Mouse (Mus musculus): ENCODE data around the gene Lrmda. TPM values are rescaled to one million over a fixed set of nuclear protein-coding genes. Genes with fewer than 3 reads are reported as not detected.

The Lrmda gene
- polyA plus RNA-seq, 1 experiment from 2014 or later, result 0.53 TPM

DNA sequence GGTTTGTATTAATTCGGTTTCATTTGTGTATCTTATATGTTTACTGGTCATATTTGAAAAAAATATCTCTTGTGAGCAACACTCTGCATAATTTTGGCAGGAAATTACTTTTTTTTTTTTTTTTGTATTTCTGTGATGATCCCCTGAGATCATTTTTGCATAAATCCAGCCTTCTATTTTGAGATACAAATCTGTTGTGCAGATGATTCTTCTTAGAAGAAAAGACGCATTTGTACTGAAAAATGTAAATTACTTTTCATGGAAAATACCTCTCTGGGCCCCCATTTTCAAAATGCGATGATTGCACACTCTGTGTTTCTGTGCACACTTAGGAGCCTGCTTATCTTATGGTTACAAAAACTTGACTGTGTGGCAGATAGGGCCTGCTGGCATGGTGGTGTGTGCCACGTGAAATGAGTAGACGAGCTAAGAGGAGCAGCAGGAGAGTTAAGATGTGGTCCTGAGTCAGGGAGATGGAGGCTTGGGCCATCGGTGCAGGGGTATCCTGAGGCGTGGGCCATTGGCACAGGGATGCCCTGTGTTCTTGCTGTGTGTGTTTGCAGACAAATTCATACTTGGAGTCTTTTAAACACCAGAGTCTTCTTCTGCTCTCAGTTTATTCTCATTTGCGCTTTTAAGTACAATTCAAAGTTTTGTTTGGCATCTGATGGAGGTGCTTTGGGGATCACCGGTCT, 353.3 kb downstream of the Lrmda start:
- no peaks in the 10 kb centered on the region for H3K9me3 ChIP-seq (ENCODE audit: control insufficient read depth, low read length)
- ATAC-seq (ENCODE audit: low FRiP score, low TSS enrichment), result no peak
- no peak overlapping the region for H3K4me3 ChIP-seq (ENCODE audit: low read length)
- H3K27me3 ChIP-seq (ENCODE audit: control insufficient read depth, insufficient read depth, low read length), result no peaks in the 10 kb centered on the region; the same call in 1 of the 2 replicates
- 88% methylated on average over 9 of the region's 9 CpGs for WGBS
- H3K36me3 ChIP-seq (ENCODE audit: control insufficient read depth, insufficient read depth, low read length), result no peaks in the 10 kb centered on the region
- H3K4me2 ChIP-seq (replicated peaks; ENCODE audit: low read depth, low read length), result no peak overlapping the region
- H3K27ac ChIP-seq (ENCODE audit: low read depth, low read length), result no peak overlapping the region
- no peak overlapping the region for H3K9ac ChIP-seq (ENCODE audit: low read depth, low read length)
- no peaks in the 10 kb centered on the region for H3K4me1 ChIP-seq (ENCODE audit: control insufficient read depth, insufficient read depth, low read length)

DNA sequence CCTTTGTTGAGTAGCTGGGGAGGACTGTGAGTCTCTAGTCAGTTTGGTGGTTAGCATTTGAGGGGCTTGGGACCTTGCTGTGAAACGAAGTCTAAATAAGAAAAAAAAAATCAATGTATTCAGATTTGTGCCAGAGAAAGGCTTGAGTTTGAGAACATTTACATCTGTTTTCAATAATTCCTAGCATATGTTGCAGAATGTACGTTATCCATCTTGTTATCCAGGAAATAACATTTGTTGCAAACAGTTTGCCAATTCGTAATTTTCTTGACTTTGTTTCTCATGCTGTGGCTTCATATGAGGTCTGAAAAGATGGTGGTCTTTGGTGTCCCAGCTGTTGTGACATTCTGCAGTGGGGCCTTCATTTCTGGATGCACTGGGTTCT, 353.8 kb downstream of the Lrmda start:
- Histone ChIP-seq H3K27me3 (ENCODE audit: control insufficient read depth, insufficient read depth, low read length) (no peaks in the 10 kb centered on the region; the same call in 1 of the 2 replicates), H3K9ac (ENCODE audit: low read depth, low read length) (no peak overlapping the region), H3K4me2 (replicated peaks; ENCODE audit: low read depth, low read length) (no peak overlapping the region), H3K4me3 (ENCODE audit: low read length) (no peak overlapping the region), H3K27ac (ENCODE audit: low read depth, low read length) (no peak overlapping the region), H3K36me3 (ENCODE audit: control insufficient read depth, insufficient read depth, low read length) (no peaks in the 10 kb centered on the region), H3K4me1 (ENCODE audit: control insufficient read depth, insufficient read depth, low read length) (no peaks in the 10 kb centered on the region), H3K9me3 (ENCODE audit: control insufficient read depth, low read length) (no peaks in the 10 kb centered on the region)
- WGBS, result 76% methylated on average over 3 of the region's 3 CpGs
- ATAC-seq (ENCODE audit: low FRiP score, low TSS enrichment), result no peak

DNA sequence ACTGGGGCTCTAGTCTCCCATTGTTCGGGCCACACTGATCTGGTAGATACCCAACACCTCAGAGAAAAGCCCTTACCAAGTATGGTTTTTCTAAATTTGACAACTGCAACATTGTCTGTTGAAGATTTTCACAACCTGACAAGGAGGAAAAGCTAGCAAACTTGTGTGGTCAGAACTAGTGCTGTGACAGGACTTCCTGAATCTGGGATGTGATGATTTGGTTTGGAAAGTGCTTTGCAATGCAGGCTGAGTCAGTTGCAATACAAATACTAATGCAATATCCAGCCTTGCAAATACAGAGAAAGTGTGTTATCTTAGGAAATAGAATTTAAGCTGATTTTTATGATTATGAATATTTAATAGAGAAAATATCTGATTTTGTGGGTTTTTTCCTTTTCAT, 357.6 kb downstream of the Lrmda start:
- Histone ChIP-seq H3K4me3 (ENCODE audit: low read length) (no peak overlapping the region), H3K4me2 (replicated peaks; ENCODE audit: low read depth, low read length) (no peak overlapping the region), H3K27ac (ENCODE audit: low read depth, low read length) (no peak overlapping the region), H3K27me3 (ENCODE audit: control insufficient read depth, insufficient read depth, low read length) (no peaks in the 10 kb centered on the region), H3K4me1 (ENCODE audit: control insufficient read depth, insufficient read depth, low read length) (no peaks in the 10 kb centered on the region), H3K36me3 (ENCODE audit: control insufficient read depth, insufficient read depth, low read length) (no peaks in the 10 kb centered on the region), H3K9me3 (ENCODE audit: control insufficient read depth, low read length) (no peaks in the 10 kb centered on the region), H3K9ac (ENCODE audit: low read depth, low read length) (no peak overlapping the region)
- no peak for ATAC-seq (ENCODE audit: low FRiP score, low TSS enrichment)
- 89% methylated on average over 1 of the region's 1 CpGs for WGBS

DNA sequence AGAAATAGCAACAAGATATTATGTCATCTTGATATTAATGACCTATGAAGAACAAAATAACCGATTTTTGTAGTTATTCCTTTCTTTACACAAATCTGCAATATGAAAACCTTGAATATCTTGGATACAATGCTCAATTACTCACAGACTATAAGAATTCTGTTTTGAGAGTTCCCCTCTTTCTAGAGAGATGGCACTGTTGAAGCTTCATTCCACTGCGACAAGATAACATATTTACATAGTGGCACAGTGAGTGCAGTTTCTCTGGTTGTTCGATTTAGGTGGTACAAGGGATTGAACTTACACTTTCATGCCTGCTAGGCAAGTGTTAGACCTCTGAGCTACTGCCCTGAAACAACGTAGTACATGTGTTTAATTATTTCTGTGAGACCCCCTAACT, 362.6 kb downstream of the Lrmda start:
- H3K9ac ChIP-seq (ENCODE audit: low read depth, low read length), result no peak overlapping the region
- H3K4me2 ChIP-seq (replicated peaks; ENCODE audit: low read depth, low read length), result no peak overlapping the region
- no peaks in the 10 kb centered on the region for H3K4me1 ChIP-seq (ENCODE audit: control insufficient read depth, insufficient read depth, low read length)
- no peaks in the 10 kb centered on the region for H3K36me3 ChIP-seq (ENCODE audit: control insufficient read depth, insufficient read depth, low read length)
- H3K9me3 ChIP-seq (ENCODE audit: control insufficient read depth, low read length), result no peaks in the 10 kb centered on the region
- H3K4me3 ChIP-seq (ENCODE audit: low read length), result no peak overlapping the region
- WGBS, result 59% methylated on average over 4 of the region's 4 CpGs
- peaks cover 4% of the 10 kb centered on the region; the same call in 1 of the 2 replicates for H3K27me3 ChIP-seq (ENCODE audit: control insufficient read depth, insufficient read depth, low read length)
- H3K27ac ChIP-seq (ENCODE audit: low read depth, low read length), result no peak overlapping the region
- ATAC-seq (ENCODE audit: low FRiP score, low TSS enrichment), result no peak

DNA sequence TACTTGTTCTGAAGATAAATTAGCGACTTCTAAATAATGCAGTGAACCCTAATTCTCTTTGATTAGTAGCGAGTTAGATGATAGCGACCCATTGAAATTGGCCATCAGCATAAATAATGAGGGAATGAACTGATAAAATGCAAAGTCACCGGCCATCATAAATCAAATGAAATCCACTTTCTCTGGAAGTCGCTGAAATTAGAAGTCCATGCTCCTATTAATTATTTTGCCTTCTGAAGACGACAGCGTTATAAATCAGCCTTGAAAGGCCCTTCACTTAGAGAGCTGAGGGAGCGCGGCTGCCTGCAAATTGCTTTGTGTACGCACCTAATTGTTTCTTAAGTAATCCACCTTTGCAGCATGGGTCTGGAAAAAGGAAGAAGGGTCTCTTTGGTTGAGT, 374.1 kb downstream of the Lrmda start:
- no peaks in the 10 kb centered on the region for H3K9me3 ChIP-seq (ENCODE audit: control insufficient read depth, low read length)
- H3K9ac ChIP-seq (ENCODE audit: low read depth, low read length), result no peak overlapping the region
- H3K27me3 ChIP-seq (ENCODE audit: control insufficient read depth, insufficient read depth, low read length), result peaks cover 6% of the 10 kb centered on the region; the same call in 1 of the 2 replicates
- H3K27ac ChIP-seq (ENCODE audit: low read depth, low read length), result no peak overlapping the region
- H3K4me2 ChIP-seq (replicated peaks; ENCODE audit: low read depth, low read length), result no peak overlapping the region
- H3K36me3 ChIP-seq (ENCODE audit: control insufficient read depth, insufficient read depth, low read length), result no peaks in the 10 kb centered on the region
- H3K4me1 ChIP-seq (ENCODE audit: control insufficient read depth, insufficient read depth, low read length), result no peaks in the 10 kb centered on the region; the same call in 1 of the 2 replicates
- ATAC-seq (ENCODE audit: low FRiP score, low TSS enrichment), result peak; percentile 52; the same call in 1 of the 2 replicates
- no peak overlapping the region for H3K4me3 ChIP-seq (ENCODE audit: low read length)
- 24% methylated on average over 10 of the region's 10 CpGs for WGBS

DNA sequence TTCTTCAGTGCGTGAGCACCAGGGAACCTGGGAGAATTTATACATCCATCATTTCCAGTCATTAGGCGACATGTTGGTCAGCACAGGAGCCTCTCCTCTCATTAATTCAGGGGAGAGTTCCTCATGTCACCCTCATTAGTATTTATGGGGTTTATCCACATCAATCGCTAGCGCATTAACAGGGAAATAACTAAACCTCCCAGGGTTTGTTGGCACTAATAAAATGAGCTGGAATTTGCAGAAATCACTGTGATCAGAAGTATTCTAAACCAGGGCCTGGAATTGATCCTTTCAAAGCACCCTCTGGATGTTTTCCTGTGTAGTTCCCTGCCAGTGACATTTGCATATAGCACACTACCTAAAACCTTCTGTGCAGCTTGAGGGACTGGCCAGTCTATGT, 382.9 kb downstream of the Lrmda start:
- no peaks in the 10 kb centered on the region for H3K4me1 ChIP-seq (ENCODE audit: control insufficient read depth, insufficient read depth, low read length)
- WGBS, result 28% methylated on average over 4 of the region's 4 CpGs
- no peak overlapping the region for H3K4me3 ChIP-seq (ENCODE audit: low read length)
- H3K4me2 ChIP-seq (replicated peaks; ENCODE audit: low read depth, low read length), result no peak overlapping the region
- H3K27ac ChIP-seq (ENCODE audit: low read depth, low read length), result no peak overlapping the region
- no peaks in the 10 kb centered on the region for H3K36me3 ChIP-seq (ENCODE audit: control insufficient read depth, insufficient read depth, low read length)
- H3K27me3 ChIP-seq (ENCODE audit: control insufficient read depth, insufficient read depth, low read length), result peaks cover 3% of the 10 kb centered on the region; the same call in 1 of the 2 replicates
- H3K9me3 ChIP-seq (ENCODE audit: control insufficient read depth, low read length), result no peaks in the 10 kb centered on the region
- no peak overlapping the region for H3K9ac ChIP-seq (ENCODE audit: low read depth, low read length)
- no peak for ATAC-seq (ENCODE audit: low FRiP score, low TSS enrichment)

DNA sequence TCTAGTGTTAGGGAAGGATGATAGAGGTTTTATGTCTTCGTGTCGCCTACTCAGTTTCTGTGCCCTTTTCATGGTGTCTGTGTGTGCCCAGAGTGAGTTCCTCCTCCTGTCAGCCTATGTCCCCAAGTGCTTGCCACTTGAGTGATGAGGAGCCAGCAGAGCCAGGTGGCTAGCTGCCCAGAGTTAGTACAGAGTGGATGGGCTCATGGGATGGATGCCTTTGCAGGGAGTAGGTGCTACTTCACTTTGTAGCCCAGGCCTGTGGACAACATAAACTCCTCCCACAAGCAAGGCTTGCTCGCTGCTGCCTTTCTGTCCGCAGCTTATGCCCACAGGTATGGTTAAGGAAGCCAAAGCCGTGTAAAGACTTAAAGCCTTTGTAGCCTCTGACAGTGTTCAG, 387.1 kb downstream of the Lrmda start:
- Histone ChIP-seq H3K27me3 (ENCODE audit: control insufficient read depth, insufficient read depth, low read length) (peaks cover 7% of the 10 kb centered on the region; the same call in 1 of the 2 replicates), H3K4me1 (ENCODE audit: control insufficient read depth, insufficient read depth, low read length) (0 out of 2 replicates have a peak, but pooled peaks cover 5% of the 10 kb centered on the region), H3K27ac (ENCODE audit: low read depth, low read length) (no peak overlapping the region), H3K4me3 (ENCODE audit: low read length) (no peak overlapping the region), H3K36me3 (ENCODE audit: control insufficient read depth, insufficient read depth, low read length) (no peaks in the 10 kb centered on the region), H3K4me2 (replicated peaks; ENCODE audit: low read depth, low read length) (no peak overlapping the region), H3K9ac (ENCODE audit: low read depth, low read length) (no peak overlapping the region), H3K9me3 (ENCODE audit: control insufficient read depth, low read length) (no peaks in the 10 kb centered on the region)
- WGBS, result 78% methylated on average over 5 of the region's 5 CpGs
- ATAC-seq (ENCODE audit: low FRiP score, low TSS enrichment), result no peak

DNA sequence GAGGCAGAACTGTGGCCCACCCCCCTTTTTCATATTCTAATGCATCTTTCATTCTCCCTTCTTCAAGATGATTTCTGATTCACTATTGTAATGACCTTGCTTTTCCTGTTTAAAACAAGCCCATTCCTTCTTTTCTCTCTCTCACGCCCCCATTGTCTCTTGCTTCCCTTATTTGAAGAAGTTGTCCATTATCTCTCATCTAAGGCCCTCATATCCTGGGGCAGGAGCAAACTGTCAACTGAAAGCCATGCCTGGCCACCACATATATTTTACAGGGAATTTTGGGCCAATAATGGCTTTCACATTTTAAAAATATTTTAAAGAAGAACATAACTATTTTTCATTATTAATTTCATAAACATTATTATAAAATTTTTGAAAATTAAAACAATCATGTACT, 391.3 kb downstream of the Lrmda start:
- no peak for ATAC-seq (ENCODE audit: low FRiP score, low TSS enrichment)
- no peak overlapping the region for H3K4me2 ChIP-seq (replicated peaks; ENCODE audit: low read depth, low read length)
- no peak overlapping the region for H3K9ac ChIP-seq (ENCODE audit: low read depth, low read length)
- no peaks in the 10 kb centered on the region for H3K9me3 ChIP-seq (ENCODE audit: control insufficient read depth, low read length)
- 67% methylated on average over 1 of the region's 1 CpGs for WGBS
- 0 out of 2 replicates have a peak, but pooled peaks cover 5% of the 10 kb centered on the region for H3K4me1 ChIP-seq (ENCODE audit: control insufficient read depth, insufficient read depth, low read length)
- no peak overlapping the region for H3K27ac ChIP-seq (ENCODE audit: low read depth, low read length)
- H3K27me3 ChIP-seq (ENCODE audit: control insufficient read depth, insufficient read depth, low read length), result peaks cover 4% of the 10 kb centered on the region; the same call in 1 of the 2 replicates
- no peaks in the 10 kb centered on the region for H3K36me3 ChIP-seq (ENCODE audit: control insufficient read depth, insufficient read depth, low read length)
- no peak overlapping the region for H3K4me3 ChIP-seq (ENCODE audit: low read length)

DNA sequence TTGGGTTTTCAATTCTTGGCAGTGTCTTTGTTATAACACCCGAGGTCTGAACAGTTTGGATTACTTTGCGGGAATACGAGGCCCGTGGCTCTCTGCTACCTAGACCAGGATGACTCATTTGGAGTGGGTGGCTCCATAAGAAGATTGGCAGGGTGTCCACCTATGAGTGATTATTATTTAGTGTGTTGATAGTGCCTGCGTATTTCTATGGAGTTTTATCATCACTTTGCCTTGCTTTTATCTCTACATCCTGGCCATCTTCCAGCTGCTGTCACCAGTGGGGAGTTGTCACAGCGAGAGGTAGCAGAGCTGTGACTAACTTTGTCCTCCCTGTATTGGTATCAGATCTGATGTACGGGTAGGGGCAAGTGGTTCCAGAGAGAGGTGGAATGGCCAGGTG, 393.7 kb downstream of the Lrmda start:
- no peak overlapping the region for H3K9ac ChIP-seq (ENCODE audit: low read depth, low read length)
- no peak for ATAC-seq (ENCODE audit: low FRiP score, low TSS enrichment)
- H3K4me1 ChIP-seq (ENCODE audit: control insufficient read depth, insufficient read depth, low read length), result 0 out of 2 replicates have a peak, but pooled peaks cover 5% of the 10 kb centered on the region
- H3K27ac ChIP-seq (ENCODE audit: low read depth, low read length), result no peak overlapping the region
- H3K4me3 ChIP-seq (ENCODE audit: low read length), result no peak overlapping the region
- no peak overlapping the region for H3K4me2 ChIP-seq (replicated peaks; ENCODE audit: low read depth, low read length)
- 80% methylated on average over 7 of the region's 7 CpGs for WGBS
- no peaks in the 10 kb centered on the region for H3K27me3 ChIP-seq (ENCODE audit: control insufficient read depth, insufficient read depth, low read length)
- H3K36me3 ChIP-seq (ENCODE audit: control insufficient read depth, insufficient read depth, low read length), result no peaks in the 10 kb centered on the region
- no peaks in the 10 kb centered on the region for H3K9me3 ChIP-seq (ENCODE audit: control insufficient read depth, low read length)

Data from kidney, embryonic 14.5 days (tissue).